Mouse (Mus musculus): ENCODE data around the gene Serpina1a.
"Not testable (repeated sequence)": the region's sequence is repeated elsewhere in the genome, so short reads cannot be mapped to it uniquely, and the experiment has no call there.

The Serpina1a gene

GRCm38 (mm10) chr12:103863101-103863974, at the start of gene Serpina1a:
TSS of gene Serpina1a (minus strand) at chr12:103863562.
- DNase-seq, result not testable (repeated sequence)

GRCm38 (mm10) chr12:103909181-103909580, 45.8 kb upstream of the Serpina1a start:
- not testable (repeated sequence) for DNase-seq

- DNase-seq, result not testable (repeated sequence)
Measured at GRCm38 (mm10) chr12:103907746-103908145, 44.4 kb upstream of the Serpina1a start.

DNA sequence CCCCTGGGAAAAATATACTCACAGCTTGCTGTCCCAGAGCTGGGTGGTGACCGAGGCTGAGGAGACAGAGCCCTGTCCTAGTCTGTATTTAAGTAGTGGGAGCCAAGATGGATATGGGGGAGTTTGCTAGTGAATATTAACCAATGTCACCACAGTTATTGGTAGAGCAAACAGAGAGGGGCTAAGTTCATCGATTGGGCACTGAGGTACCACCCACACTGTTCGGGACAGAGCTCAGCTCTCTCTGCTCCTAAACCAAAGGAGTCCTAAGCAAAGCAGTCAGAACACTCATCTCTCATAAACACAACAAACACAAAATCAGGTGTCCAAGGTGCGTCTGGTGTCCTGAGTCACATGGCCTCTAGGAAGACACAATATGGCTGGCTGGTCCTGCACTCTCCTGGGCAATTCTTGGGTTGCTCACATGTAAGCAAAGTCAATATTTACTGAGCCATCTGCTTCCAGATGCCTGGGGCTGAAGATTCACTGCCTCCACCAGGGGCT, 41.5 kb upstream of the Serpina1a start, which contains the start of gene Serpina1c:
Serpina1c (minus strand) TSS at position 51 of the 504 bp plus-strand sequence.
- not testable (repeated sequence) for DNase-seq

- DNase-seq, result not testable (repeated sequence)
Measured at GRCm38 (mm10) chr12:103901929-103902328, 38.6 kb upstream of the Serpina1a start.

- not testable (repeated sequence) for DNase-seq
Measured at GRCm38 (mm10) chr12:103866873-103867272, 3.5 kb upstream of the Serpina1a start.

GRCm38 (mm10) chr12:103860976-103861375, 2.4 kb downstream of the Serpina1a start:
- DNase-seq, result no peak

- DNase-seq, result not testable (repeated sequence)
Measured at GRCm38 (mm10) chr12:103860571-103860970, 2.8 kb downstream of the Serpina1a start.

DNA sequence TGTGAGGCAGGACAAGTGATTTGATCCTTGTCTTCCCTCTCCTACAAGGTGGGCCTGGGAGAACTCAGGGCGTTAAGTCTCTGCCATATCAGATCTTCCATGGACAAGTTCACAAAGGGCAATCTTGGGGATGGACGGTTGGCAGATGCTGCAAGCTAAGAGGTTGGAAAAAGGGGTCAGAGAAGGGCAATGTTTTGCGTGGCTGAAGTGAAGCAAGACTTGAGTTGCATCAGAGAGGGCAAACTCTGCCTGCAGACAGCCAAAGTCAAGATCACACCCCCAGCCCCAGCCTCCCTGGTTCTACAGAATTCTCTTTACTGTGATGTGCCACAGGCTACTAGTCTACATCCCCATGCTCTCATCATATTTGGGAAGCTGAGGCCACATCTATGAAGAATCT, 3.8 kb downstream of the Serpina1a start:
- not testable (repeated sequence) for DNase-seq

- DNase-seq, result not testable (repeated sequence)
Measured at GRCm38 (mm10) chr12:103853032-103853431, 10.3 kb downstream of the Serpina1a start.

DNA sequence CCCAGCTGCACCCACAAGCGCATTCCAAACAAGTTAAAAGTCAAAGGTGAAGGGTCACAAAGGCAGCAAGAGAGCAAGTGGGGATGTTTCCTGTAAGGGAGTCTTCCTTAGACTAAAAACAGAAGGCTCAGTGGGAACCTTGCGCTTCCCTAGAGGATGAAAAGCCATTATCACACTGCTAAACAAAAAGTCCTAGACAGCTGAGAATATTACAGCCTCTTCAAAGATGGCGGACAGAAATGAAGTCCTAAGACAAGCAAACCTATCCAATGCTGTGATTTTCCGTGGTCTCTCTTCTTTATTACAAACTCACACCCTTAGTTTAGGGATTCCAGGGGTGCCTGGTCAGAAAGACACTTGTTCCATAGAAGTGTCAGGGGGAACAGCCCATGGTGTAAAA, 33.1 kb downstream of the Serpina1a start, which contains the start of gene Serpina1b:
Serpina1b (minus strand) TSS at position 101 of the 400 bp plus-strand sequence.
- DNase-seq, result not testable (repeated sequence)

DNA sequence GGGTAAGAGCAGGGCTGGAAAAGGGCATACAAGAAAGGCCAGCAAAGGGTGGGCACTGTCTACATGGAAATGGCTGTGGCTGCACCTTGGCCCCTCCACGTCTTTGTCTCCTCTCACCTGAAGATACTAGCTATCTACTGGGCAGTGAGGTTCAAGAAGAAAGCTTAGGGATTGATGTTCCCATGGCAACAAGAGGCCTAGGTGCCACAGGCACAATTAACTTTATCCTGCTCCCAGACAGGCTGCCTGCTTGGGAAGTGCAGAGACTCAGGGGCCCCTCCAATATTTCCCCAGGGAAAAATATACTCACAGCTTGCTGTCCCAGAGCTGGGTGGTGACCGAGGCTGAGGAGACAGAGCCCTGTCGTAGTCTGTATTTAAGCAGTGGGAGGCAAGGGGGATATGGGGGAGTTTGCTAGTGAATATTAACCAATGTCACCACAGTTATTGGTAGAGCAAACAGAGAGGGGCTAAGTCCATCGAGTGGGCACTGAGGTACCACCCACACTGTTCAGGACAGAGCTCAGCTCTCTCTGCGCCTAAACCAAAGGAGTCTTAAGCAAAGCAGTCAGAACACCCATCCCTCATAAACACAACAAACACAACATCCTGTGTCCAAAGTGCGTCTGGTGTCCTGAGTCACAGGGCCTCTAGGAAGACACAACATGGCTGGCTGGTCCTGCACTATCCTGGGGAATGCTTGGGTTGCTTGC, 35.5 kb downstream of the Serpina1a start:
- not testable (repeated sequence) for DNase-seq

GRCm38 (mm10) chr12:103823826-103824225, 39.5 kb downstream of the Serpina1a start:
- DNase-seq, result not testable (repeated sequence)
